Mouse (Mus musculus) mesoderm, embryonic 11.5 days (tissue): ENCODE measurements around the gene Spatc1l.

Experiments used
- DNase-seq: peaks from one replicate; pipeline ENCODE4 v3.0.0-alpha.2; 2012; ENCODE audit warnings: low read depth, low spot score

Gene Spatc1l

DNA sequence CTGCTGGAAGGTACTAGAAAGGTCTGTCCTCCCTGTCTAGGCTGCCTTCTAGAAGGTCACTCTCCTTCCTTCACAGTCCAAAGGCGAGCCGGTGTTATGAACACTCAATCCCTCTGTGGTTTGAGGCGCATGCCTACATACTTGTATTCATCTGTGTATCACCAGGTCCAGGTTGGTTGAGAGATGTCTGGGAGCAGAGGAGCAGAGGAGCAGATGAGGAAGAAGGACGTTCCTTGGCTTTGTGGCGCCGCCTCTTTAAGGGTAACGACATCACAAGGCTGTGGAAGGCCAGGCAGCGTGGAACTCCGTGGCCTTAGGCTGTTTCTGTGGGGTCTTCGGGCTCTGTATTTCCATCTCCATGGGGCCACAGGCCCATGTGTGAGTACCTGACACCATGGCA, at the start of gene Spatc1l:
Gene Spatc1l, plus strand, starts transcription at position 301 of the 400 bp plus-strand sequence.
- no peak for DNase-seq

GRCm38 (mm10) chr10:76512965-76513583, 49.0 kb upstream of the Spatc1l start:
- DNase-seq: peak; percentile 88

GRCm38 (mm10) chr10:76530922-76531321, 31.1 kb upstream of the Spatc1l start:
- no peak for DNase-seq

GRCm38 (mm10) chr10:76531375-76531774, 30.7 kb upstream of the Spatc1l start, which contains the start of gene Lss:
TSS of gene Lss (plus strand) at chr10:76531588.
- peak; percentile 98 for DNase-seq

- DNase-seq: no peak
Measured at GRCm38 (mm10) chr10:76531828-76532227, 30.2 kb upstream of the Spatc1l start.

DNA sequence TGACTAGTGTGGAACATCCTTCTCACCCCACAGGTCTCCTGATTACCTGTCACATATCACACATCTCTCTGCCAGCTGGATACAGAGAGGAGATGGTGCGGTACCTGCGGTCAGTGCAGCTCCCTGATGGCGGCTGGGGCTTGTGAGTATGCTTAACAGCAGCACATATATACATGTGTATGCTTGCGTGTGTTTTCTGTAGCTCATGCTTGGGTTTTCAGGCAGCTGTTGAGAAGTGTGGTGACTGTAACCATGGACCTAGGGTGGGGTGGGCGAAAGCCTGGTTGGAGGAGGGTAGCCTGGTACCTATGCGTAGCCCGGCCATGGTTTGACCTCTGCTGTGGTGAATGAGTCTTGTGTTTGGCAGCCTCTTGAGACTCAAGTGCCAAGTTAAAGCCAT, 26.5 kb upstream of the Spatc1l start:
- DNase-seq: no peak

- no peak for DNase-seq
Measured at GRCm38 (mm10) chr10:76537619-76538018, 24.5 kb upstream of the Spatc1l start.

- DNase-seq: no peak
Measured at GRCm38 (mm10) chr10:76541336-76542085, 20.6 kb upstream of the Spatc1l start.

DNA sequence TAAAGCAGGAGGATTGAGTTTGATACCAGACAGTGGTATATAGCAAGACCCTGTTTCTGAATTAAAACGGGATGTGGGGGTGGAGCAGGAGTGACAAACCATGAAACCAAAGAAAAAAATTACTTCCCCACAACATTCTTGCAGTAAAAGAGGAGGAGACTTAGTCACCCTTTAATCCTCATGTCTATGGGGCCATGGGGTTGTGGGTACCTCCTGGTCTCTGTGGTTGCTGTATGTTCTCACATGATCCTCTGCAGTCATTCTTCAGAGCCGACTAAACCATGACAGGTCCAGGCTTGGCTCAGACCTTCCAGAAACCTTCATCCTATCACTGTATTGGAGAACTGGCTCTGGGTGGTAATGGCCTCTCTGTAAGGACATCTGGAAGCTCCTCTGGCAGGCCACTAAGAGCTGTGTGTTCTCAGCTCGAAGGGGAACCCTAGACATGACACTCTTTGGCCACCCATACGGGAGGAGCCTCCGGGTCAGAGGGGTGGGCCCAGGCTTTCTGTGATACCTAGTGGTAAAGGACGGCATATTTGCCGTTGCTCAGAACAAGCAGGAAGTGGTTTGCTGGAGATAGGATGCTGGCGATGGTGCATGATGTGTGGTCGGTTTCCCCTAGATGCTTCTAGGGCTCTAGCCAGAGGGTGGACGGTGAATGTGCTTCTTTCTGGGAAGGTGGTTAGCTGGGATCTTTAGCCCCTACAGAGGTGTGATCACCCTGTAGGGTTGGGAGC, 19.3 kb upstream of the Spatc1l start:
- DNase-seq: no peak

GRCm38 (mm10) chr10:76546566-76546965, 15.5 kb upstream of the Spatc1l start:
- no peak for DNase-seq

DNA sequence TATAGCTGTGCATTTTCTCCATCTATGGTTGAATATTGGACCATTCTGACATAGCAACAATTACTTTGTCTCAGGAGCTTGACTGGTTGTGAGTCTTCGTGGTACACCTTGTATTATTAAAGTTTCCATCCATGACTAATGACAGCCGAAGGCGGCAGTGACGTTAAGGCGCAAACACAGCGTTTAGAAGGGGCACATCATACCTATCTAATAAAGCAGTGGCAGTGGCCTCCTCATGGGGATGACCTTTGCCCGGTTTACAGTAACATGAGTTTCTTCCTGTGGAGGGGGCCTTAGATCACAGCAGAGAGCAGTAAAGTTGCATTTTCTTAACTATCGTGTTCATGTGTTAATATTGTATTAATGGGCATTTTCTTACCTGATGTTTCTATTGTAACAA, 13.9 kb upstream of the Spatc1l start:
- DNase-seq: no peak

DNA sequence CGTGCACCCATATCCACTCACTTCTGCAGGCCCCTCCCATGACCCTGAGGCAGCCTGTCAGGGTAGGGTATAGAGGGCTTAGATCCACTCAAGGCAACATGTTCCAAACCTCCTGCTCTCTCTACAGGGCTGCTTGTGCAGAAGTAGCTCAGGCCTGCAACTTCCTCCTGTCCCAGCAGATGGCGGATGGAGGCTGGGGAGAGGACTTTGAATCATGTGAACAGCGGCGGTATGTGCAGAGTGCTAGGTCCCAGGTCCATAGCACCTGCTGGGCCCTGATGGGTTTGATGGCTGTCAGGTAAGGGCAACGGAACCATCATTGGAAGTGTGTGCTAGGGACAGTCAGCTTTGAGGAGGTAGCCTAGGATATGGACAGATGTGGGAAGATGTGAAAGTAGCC, 11.6 kb upstream of the Spatc1l start:
- DNase-seq: peak; percentile 2

DNA sequence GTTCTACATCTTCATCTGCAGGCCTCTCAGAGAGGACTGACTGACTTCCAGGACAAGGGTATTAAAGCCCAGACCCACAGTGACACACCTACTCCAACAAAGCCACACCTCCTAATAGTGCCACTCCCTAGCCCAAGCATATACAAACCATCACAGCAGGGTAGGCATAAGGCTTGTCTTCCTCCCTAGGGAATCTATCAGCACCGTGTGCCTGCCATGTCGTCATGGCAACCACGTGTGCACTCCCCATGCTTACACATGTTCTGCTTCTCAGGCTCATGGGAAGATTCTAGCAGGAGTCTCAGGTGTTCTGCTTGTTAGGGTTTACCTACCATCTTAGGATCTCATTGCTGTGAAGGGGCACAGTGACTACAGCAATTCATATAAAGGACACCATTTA, 10.5 kb upstream of the Spatc1l start:
- DNase-seq: peak; percentile 3

DNA sequence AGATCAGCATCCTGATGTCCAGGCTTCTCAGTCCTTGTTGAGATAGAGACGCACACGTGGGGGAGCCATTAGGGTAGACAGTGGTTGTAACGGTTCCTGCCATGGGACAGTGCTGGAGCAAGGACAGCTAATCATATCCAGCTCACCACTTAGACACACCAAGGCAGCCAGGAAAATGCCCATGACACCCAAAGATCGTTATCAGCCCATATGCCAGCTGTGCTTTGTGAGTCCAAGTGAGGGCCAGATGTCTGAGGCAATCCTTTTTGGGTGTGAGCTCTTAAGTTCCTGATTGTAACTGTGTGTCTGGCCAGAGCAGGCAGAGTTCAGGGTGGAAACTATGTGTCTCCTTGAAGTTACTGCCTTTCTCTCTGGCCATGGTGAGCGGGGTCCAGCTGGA, 8.0 kb upstream of the Spatc1l start:
- DNase-seq: no peak

GRCm38 (mm10) chr10:76569996-76570685, 8.1 kb downstream of the Spatc1l start:
- DNase-seq: no peak

DNA sequence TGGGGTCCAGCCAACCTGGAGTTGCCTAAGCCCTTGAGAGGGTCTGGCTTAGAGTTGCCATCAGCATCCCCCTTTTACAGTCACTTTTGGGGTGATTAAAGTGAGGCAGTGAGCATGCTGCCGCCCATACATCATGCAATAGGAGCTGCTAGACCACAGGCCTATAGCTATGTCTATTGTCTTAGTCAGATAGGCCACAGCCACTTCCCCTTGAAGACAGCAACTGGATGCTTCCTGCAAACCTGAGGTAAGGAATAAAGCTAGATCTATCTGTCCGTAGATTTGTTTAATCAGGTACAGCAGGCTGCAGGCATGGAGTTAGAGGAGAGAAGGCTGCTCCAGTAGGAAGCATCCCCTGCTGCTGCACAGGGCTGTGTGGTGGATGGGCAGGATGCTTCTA, 9.0 kb downstream of the Spatc1l start:
- no peak for DNase-seq

- DNase-seq: no peak
Measured at GRCm38 (mm10) chr10:76572151-76572550, 10.1 kb downstream of the Spatc1l start.

- DNase-seq: no peak
Measured at GRCm38 (mm10) chr10:76575374-76575773, 13.3 kb downstream of the Spatc1l start, which contains the start of gene Ftcd. TSS of gene Ftcd (plus strand) at chr10:76575648.

GRCm38 (mm10) chr10:76576920-76577319, 14.8 kb downstream of the Spatc1l start:
- no peak for DNase-seq

DNA sequence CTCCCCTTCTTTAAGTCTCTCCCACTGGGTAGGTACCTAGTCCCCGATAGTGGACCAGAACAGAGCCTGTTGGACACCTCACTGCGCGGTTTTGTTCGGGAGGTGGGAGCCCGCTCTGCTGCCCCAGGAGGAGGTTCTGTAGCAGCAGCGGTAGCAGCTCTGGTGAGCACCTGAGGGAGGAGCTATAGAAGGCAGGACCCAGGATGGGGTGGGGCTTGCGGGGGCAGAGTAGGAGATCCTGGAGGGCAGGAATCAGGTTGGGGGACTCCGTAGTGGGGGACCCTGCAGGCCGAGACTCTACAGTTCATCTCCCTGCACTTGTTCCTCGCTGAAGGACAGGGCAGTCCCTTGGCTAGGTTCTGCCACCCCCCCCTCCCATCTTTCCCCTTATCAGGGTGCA, 22.1 kb downstream of the Spatc1l start:
- no peak for DNase-seq

- DNase-seq: peak; percentile 5
Measured at GRCm38 (mm10) chr10:76586190-76586589, 24.1 kb downstream of the Spatc1l start.

GRCm38 (mm10) chr10:76590197-76590596, 28.1 kb downstream of the Spatc1l start:
- no peak for DNase-seq
